Mouse (Mus musculus): Measurements from ENCODE around the gene Muc2.

Gene Muc2

DNA sequence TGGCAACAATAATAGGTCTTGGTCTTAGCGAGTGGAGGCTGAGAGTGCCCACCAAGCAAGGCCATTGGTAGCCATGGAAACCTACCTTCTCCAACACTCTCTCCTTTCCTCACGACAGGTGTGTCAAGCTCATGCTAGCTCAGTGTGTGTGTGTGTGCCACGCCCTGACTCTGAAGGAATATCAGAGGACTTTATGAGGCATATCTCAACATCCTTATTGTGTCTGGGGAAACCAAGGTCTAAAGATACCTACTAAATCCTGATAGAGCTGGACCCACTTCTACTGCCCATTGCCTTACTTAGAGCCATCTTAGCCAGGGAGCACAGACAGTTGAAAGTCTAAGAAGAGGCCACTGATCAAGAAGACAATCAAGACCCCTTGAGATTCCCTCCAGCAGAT lies 80.4 kb downstream of the Muc2 start:
- no peak for DNase-seq (ENCODE audit: low spot score)

DNA sequence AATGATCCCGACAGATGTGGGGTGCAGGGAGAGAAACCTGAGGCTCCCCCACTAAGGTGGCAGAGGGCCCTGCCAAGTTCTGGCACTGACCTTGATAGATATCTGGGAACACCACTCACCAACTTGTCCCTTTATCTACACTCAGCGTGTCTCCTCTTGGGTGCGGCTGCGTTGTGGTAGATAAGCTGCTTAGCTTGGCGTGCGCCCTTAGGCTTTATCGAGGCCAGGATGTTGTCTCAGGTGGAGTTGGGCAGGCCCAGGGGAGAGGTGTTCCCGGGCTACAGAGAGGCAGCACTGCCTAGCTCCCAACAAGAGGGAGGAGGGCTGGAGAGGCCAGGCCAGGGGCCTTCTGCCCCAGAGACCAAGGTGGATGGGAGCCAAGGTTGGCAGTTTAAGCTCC lies 80.8 kb downstream of the Muc2 start:
- no peak for DNase-seq (ENCODE audit: low spot score)

- DNase-seq (ENCODE audit: low spot score) = no peak
Measured at GRCm38 (mm10) chr7:141772058-141772557, 82.0 kb downstream of the Muc2 start.

DNA sequence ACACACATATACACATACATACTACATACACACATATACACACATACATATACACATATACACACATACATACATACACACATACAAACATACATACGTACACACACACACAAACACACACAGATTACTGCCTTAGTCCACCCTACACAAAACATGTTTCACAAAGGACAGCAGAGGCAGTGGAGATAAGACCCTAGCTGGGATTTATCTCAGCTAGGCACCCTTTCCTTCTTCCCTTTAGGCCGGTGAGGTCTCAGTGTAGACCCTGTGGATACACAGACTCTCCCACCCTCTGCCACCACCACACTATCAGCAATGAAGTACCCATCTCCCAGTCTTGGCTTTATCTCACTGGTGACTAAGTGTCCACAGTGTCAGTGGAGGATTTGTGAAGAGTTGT lies 84.7 kb downstream of the Muc2 start:
- DNase-seq (ENCODE audit: low spot score) = no peak

- DNase-seq (ENCODE audit: low spot score) = no peak
Measured at GRCm38 (mm10) chr7:141776199-141776598, 86.1 kb downstream of the Muc2 start.

DNA sequence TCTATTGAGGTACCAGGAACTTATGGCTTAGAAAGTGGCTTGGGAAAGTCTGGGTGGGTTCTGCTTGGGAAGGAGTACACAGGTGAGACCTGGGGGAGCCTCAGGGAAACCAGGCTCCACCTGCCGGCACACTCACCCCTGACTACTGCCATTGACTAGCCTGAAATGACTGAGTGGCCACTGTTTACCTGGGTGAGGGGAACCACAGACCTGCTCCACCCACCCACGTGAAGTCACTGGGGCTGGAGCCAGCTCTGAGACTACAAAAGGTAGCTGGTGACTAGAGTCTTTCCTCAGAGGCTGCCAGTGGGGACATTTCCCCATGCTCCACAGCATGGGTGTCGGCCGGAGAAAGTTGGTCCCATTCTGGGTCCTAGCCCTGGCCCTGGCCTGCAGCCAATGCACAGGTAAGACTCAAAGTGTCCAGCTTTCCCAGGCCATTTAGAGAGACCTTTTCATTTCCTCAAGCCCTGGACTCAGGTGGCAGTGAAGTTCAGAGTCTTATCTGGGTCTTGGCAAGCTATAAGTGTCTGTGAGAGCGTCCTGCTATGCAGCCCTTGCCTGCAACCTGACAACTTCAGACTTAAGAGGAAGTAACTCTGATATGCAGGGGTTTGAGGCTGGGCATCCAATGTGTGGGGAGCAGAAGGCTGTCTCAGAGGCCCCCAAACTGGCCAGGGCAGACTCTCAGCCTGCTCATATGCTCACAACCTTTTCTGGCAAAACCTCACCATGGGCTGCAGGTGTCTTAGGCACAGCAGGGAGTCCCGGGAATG lies 98.7 kb downstream of the Muc2 start, which contains the start of gene Muc5ac:
Gene Muc5ac (plus strand): TSS at position 296 of the 776 bp plus-strand sequence.
- no peak for DNase-seq (ENCODE audit: low spot score)

- no peak for DNase-seq (ENCODE audit: low spot score)
Measured at GRCm38 (mm10) chr7:141794251-141794650, 104.1 kb downstream of the Muc2 start.

GRCm38 (mm10) chr7:141803206-141803605 lies 113.1 kb downstream of the Muc2 start:
- no peak for DNase-seq (ENCODE audit: low spot score)
